Mouse (Mus musculus): ENCODE measurements around the gene Ggt5.

DNA sequence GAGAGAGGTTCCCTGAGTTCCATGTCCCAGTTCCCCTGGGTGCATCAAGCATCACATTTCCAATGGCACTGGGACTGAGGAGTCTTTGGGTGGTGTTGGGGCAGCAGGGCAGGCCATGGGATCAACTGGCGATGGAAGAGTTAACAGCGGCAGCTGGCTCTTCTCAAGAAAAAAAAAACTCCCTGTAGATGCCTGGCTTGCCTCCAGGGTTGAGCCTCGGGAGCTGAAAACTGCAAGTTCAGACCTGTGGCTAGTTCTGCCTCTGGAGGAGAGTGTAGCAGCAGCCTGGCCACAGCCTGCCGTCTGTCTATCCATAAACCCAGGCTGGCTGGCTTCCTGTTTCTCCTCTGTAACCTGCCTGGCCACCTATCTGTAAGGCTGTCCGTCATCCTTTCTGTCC lies at the start of gene Ggt5:
- TF ChIP-seq CTCF (IDR thresholded peaks at IDR 0.05; ENCODE audit: low read depth) (no peak), EP300 (IDR thresholded peaks at IDR 0.05; ENCODE audit: low read depth) (no peak)
